Mouse (Mus musculus) left cerebral cortex, adult 9 months (tissue): ENCODE results near the gene C9.

Source experiments
- DNase-seq, 2 experiments: peaks; one replicate each; pipeline ENCODE4 v3.0.0; 2022; ENCODE audit warnings: low spot score in 2 of 2

C9 gene

GRCm38 (mm10) chr15:6445135-6445534 lies at the start of gene C9:
C9 (plus strand) TSS chr15:6445327.
- DNase-seq, result no peak

DNA sequence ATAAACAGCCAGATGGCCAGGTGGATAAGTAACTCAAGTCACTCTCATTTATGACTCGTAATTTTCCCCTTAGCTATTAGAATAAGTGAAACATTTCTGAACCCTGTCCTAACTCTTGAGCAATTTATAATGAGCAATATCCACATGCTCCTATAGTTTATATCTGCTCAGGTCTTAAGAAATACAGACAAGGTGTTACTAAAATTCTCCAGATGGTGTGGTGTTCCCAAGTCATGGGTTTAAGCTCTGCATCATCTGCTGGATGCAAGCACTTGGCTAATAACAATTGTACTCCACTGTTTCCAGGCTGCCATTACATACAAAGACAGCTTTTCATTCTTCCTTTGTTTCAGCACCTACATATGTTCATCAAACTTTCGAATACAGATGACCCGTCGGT lies 46.9 kb upstream of the C9 start:
- no peak for DNase-seq

DNA sequence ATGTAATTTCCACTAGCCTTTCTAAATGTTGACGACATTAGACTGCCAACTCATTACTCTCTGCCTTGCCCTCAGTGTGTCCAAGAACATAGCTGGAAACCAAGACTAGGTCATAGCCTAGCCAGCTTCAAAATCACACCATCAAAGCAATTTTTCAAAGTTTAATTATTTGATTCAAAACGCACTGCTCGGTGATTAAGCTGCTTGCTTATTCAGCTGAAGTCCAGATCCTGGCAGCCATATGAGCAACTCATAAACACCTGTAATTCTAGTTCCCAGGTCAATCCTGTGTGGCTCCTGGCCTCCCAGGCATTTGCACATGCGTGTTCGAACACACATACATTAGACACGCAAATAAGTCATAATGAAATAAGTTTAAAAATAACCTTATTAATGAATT lies 46.2 kb upstream of the C9 start:
- DNase-seq, result no peak

- DNase-seq, result no peak
Measured at GRCm38 (mm10) chr15:6400115-6400514, 45.0 kb upstream of the C9 start.

GRCm38 (mm10) chr15:6402433-6402832 lies 42.7 kb upstream of the C9 start:
- no peak for DNase-seq

DNA sequence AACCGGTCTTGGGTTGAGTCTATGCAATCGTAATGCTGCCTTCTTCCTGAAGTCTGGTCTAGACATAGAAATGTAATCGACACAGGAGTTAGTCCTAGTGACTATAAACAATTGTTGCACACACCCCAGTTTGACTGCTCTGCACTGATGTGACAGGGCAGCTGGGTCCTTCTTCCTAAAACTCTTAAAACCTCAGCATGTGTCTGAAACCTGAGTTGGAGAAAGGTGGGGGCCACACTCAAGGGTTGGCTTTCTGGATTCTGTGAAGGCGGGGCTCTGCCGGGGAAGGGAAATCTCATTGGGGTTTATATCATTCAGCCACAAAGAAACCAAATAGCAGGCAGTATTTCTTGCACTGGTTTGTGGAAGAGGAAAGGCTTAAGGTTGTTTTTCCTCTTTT lies 41.0 kb upstream of the C9 start:
- DNase-seq, result no peak

DNA sequence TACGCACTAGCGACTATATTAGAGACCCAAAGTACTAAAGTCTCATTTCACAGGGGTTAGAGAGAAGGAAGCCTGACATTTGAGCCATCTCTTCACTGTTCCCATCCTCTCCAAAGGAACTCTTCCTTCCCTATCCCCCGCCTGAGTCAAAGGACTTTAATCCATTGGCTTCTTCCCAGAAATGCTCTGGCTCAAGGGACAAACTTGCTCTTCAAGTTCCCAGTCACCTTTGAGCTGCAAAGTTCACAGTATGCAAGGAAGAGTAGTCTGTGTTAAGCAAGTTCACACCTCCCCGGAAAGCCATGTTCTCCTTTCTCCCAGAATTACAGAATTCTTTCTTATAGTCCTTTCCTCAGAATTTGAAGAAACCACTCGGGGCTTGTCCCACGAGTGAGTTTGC lies 38.4 kb upstream of the C9 start:
- DNase-seq, result no peak

DNA sequence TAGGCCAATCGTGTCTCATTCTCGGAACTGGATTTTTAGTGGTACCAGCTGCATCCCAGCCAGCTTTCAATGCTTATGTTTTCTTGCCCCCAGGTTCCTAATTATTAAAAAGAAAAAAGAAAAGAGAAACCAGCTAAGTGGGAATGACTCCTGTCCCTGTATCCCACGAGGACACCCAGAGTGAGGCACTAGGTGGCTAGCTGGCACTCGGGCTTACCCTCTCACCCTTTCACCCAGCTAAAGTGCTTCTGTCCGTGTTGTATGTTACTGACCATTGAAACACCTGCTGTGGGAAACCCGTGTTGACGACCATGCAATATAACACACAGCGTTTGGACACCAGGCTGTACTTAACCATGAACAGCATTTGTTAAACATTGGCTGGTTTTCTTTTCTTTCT lies 36.1 kb upstream of the C9 start:
- no peak for DNase-seq

DNA sequence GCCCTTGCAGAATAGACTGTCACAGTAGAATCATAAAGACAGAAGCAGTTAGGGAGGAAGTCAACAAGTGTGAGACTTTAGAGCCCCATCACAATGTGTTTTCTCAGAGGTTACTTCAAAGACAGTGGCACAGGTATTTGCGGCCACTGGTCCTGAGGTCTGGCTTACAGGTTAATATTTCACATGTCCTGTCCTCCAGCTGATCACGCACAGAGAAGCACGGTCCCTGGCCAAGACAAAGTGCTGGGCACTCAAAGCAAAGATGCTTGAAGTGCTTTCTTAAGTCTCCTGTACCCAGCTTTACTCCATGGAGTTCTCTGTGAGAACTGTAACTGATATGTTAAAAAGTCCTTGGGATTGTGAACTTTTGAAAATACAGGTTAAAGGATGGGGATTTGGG lies 35.0 kb upstream of the C9 start:
- no peak for DNase-seq

GRCm38 (mm10) chr15:6411334-6411733 lies 33.8 kb upstream of the C9 start:
- no peak for DNase-seq

- DNase-seq, result no peak
Measured at GRCm38 (mm10) chr15:6415317-6415716, 29.8 kb upstream of the C9 start.

DNA sequence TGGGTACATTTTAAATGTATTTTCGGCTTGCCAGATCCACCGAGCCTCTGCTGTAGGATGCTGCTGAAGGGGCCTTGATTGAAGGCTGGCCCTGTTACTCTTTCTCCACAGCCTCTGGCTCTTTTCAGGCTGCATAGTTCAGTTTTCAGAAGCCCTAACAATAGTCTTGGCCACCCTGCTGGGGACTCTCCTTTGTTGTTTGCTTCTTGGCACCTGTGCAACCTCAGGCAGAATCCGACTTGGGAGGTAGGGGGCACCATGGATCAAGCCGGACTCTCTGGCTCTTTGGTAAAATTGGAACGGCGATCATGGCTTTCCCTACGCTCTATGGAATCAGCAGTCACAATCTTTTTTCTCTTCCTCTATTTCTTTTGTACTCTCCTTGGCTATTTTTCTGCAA lies 13.3 kb upstream of the C9 start:
- no peak for DNase-seq

DNA sequence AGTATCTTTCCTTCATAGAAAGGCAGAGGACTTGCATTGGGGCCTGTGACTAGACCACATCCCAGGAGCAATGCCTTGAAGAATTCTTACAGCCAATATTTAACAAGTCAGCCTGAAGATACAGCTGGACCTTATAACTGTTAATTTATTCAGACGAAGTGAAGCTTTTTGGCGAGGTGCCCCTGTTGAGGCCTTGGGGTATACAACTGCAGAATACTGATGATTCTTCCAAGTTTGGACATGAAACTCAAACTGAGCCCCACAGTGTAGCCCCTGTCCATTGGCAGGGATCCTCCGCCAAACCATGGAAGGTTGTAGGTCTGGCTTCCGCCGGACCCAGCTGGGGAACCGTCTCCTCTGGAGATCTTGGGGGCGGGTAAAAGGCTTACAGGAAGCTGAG lies 12.7 kb upstream of the C9 start:
- peak in 1 of 2 experiments; percentile 6 for DNase-seq

DNA sequence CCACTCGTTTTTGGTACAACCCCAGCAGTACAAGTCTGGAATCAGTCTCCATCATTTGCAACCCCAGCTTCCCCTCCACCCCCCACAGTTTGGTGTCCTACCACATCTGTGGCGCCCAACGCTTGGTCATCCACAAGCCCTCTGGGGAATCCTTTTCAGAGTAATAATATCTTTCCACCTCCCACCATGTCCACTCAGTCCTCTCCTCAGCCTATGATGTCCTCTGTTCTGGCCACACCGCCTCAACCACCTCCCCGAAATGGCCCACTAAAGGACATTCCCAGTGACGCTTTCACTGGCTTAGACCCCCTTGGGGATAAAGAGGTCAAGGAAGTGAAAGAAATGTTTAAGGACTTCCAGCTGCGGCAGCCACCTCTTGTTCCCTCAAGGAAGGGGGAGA lies 9.8 kb upstream of the C9 start:
- no peak for DNase-seq

DNA sequence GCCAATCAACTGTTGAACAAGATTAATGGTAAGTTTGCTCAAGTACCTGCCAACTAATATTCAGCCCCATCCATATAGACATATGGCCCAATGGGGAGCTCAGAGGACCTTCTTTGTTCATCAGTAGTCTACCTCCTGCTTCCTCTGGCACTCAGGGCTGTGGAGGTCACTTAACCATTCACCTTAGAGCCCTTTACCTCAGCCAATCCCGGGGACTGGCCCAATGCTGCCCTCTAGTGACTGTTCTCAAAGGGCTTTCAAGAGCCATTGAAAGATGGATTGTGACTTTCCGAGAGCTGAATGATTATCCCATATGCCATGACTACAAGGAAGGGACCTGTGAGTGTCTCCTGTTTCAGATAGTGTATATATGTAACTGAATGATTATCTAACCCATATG lies 9.4 kb upstream of the C9 start:
- DNase-seq, result peak in 1 of 2 experiments; percentile 27

GRCm38 (mm10) chr15:6438685-6439084 lies 6.4 kb upstream of the C9 start:
- no peak for DNase-seq

DNA sequence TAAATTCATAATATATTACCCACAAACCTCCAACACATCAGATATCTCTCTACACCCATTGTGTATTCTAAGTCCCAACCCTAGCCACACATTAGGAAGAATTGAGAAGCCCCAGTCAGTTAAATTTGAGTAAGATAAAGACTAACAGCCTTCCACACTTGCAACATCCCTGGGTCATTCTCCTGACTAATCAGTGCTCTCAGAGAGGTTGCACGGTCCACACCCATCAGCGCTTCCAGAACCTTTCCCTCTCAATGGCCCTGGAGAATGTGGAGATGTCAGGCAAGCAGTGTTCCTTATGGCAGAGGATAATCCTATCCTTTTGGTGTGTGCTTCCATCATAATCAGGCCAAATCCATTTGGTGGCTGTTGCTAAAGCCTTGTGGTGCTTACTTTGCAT lies 675 bp upstream of the C9 start:
- DNase-seq, result no peak

DNA sequence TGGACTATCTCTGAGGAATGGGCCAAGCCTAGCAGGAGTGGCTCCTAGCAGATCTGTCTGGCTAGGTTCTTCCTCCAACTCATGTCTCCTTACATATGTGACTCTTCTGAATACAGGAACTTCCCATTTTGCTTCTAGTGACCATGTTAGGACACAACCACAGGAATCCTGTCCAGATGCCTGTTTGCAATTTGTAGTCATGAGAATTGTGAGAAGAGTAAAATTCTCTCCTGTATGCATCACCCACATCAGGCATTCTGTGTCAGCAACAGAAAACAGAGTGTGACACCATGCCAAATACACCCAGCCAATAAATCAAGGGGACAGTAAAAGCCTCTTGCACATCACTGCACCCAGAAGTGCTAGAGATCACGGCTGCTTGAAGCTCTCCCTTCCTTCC lies 1.1 kb downstream of the C9 start:
- DNase-seq, result no peak

DNA sequence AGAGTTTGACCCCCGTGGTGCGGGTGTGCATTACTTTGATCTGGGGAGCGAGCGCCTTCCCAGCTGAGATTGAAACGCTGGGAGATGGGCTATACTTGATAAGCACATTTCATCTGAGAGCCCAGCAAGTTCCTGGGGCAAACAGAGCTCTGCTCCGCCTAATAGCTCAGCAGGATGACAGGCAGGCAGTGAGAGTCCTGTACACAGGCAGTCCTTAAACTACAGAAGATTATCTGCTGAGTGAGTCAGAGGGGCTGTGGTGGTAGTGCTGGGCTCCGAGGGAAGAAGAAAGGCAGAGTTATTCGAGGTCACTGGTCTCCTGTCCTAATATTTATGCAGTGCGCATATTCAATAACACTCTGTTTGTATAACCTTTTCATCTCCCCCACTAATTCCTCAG lies 3.8 kb downstream of the C9 start:
- DNase-seq, result no peak

- DNase-seq, result no peak
Measured at GRCm38 (mm10) chr15:6454461-6454860, 9.3 kb downstream of the C9 start.

GRCm38 (mm10) chr15:6461381-6461780 lies 16.3 kb downstream of the C9 start:
- DNase-seq, result no peak

DNA sequence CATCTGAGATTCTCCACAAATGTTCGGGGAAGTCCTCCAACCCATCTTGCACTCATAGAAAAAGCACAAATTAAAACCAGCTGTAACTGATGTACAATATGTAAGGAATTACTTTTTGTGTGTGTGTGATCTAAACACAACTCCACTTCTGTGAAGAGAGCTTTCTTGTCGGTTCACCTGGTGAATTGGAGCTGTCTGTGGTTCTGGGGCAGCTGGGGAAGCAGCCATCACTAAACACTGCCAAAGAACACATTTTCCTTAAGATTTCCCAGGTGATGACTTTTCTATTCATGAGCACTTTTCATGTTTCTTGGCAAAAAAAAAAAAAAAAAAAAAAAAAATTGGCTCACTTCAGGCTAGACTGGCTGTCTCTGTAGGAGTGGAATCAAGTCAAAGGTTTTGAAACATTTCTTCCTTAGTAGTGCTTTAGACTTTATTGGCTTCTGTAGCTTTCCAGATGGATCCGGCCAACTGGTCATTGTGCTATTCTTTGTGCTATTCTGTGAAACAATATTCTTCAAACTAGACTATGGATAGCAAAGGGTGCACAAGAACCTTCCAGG lies 18.3 kb downstream of the C9 start:
- no peak for DNase-seq

DNA sequence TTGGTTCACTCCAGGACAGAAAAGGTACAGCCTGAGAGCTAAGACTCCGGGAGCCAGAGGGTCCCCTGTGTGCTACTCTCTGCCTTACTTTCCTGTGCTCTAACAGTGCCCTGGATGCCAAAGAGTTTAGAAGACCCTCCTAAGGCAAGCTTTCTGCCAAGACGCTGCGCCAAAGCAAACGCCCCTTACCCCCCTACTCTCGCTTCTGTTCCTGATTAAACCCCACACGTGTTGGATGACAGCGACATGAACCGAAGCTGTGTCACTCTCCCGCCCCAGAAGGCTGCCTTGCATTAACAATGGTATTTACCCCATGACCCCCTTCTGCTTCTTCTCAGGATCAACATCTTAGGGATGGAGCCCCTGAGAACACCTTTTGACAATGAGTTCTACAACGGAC lies 21.9 kb downstream of the C9 start:
- DNase-seq, result no peak

DNA sequence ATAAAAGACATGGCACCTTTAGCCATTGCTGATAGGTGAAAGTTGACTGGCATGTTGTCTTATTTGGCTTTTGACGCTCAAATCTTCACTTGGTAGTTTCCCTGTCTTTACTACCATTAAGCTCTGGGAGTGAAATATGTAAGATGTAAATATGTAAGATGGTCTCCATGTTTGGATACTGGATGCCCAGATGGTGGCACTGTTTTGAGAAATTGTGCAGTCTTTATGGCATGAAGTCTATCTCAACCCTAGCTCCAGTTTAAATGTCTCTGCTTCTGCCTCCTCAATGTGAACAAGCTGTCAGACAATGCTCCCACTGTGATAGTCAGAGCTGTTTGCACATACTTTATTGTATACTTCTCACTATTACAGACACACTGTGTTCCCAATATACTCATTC lies 23.7 kb downstream of the C9 start:
- DNase-seq, result no peak

- DNase-seq, result no peak
Measured at GRCm38 (mm10) chr15:6469384-6469783, 24.3 kb downstream of the C9 start.
